Mouse (Mus musculus) olfactory bulb, adult 2 months (tissue): Measurements from ENCODE around the gene Mettl27.

Experiments
- CTCF ChIP-seq: fragments of 200-500 bp; IDR thresholded peaks from 2 replicates; pipeline ENCODE4 v1.5.1; 2012; ENCODE audit warnings: low read depth, mild to moderate bottlenecking, low read length, moderate library complexity; ENCODE audit not compliant: insufficient read depth
- POLR2A ChIP-seq: fragments of 200-500 bp; IDR thresholded peaks from 2 replicates; pipeline ENCODE4 v1.6.1; 2012; ENCODE audit warnings: mild to moderate bottlenecking, low read depth, low read length, moderate library complexity; ENCODE audit not compliant: insufficient read depth

DNA sequence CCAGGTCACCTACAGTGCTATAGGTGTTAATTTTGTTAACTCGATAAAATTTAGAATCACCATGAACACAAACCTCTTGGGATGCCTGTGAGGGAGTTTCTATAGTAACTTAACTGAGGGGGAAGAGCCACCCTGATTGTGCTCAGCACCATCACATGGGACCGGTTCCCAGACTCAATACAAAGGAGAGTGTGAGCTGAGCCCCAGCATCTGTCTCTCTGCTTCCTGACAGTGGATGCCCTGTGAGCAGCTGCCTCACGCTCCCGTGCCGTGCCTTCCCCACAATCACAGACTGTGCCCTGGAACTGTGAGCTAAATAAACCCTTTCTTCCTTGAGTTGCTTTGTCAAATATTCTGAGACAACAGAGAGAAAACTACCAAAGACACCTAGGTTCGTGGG lies 9.0 kb upstream of the Mettl27 start:
- no peak for TF ChIP-seq CTCF
- TF ChIP-seq POLR2A: no peak
